Mouse (Mus musculus) thymus, postnatal 14 days (tissue): ENCODE results near the gene 4930596D02Rik.

Experiments
- DNase-seq: peaks from one replicate; pipeline ENCODE4 v3.0.0; 2021

Gene 4930596D02Rik

DNA sequence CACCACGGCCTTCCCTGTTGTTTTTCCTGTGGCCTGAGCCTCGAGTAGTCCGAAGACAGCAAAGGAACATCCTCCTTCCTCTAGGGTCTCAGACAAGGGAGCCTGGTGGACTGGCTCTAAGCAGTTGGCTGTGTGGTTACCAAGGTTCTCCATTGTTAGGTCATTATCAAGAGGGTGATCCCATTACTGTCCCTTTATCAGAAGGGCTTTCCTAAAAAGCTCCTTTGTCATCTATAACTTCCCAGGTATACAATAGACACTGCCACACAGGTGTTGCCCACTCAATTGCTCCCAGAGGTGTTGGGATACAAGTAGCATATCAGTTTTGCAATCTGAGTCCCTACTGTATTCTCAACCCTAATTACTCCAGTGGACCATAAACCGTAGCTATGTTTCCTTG, at the start of gene 4930596D02Rik:
4930596D02Rik (minus strand) TSS at position 101 of the 400 bp plus-strand sequence.
- no peak for DNase-seq

- DNase-seq: no peak
Observed at GRCm38 (mm10) chr14:35853254-35853653, 41.5 kb upstream of the 4930596D02Rik start.

- DNase-seq: no peak
Observed at GRCm38 (mm10) chr14:35845271-35845670, 33.5 kb upstream of the 4930596D02Rik start.

- no peak for DNase-seq
Observed at GRCm38 (mm10) chr14:35842111-35842721, 30.4 kb upstream of the 4930596D02Rik start.

GRCm38 (mm10) chr14:35792656-35793213, 19.0 kb downstream of the 4930596D02Rik start:
- no peak for DNase-seq

GRCm38 (mm10) chr14:35780033-35780432, 31.7 kb downstream of the 4930596D02Rik start:
- DNase-seq: no peak

DNA sequence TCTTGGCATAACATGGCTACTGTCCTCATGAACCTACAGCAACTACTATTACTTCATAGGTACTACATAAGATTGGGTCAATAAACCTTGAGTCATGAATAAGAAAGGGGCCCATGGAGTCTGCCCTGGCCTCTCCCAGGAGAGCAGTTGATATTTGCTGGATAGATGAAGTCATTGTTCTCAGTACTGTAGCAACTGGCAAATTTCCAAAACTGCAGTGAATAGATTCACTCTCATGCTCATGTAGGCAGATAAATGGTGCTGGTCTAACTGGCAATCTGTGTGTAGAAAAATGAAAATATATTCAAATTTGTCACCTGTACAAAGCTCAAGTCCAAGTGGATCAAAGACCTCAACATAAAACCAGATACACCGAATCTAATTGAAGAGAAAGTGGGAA, 38.5 kb downstream of the 4930596D02Rik start:
- DNase-seq: no peak
